Mouse (Mus musculus): Measurements from ENCODE around the gene Entpd1.

Gene Entpd1

DNA sequence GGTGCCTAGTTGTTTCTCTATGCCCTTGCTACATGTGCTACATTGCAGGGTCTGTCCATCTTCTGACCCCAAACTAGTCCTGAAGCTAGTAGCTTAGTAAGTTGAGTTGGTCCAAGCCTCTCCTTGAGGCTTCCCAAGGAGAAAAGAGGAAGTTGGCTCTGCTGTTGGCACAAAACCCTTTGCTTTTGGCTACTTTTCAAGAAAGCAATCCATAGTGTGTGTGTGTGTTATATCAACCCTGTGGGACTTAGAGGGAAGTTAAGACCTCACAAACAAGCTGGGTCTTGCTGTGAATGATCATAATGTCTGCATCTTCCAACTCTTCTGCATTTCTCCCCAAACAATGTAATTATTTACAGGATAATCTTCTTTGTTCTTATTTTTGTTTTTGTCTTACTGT, 16.8 kb downstream of the Entpd1 start:
- DNase-seq (ENCODE audit: low spot score), result no peak

DNA sequence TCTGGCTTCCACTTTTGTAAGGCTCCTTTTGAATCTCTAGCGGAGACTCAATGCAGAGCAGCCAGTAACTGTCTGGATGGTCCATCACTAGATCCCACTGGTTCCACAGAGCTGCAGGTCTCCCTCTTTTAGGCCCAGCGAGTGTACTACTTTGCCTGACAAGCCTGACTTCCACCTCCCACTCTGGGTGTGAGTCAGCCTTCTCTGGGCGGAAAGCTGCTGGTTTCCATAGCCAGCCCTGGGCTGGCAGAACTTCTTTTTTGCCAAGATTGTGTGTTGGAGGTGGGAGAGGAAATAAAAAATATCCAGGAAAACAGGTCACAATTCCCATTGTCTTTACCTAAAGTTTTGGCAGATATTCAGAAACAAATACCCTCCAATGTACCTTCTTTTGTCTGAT, 17.9 kb downstream of the Entpd1 start:
- no peak for DNase-seq (ENCODE audit: low spot score)

DNA sequence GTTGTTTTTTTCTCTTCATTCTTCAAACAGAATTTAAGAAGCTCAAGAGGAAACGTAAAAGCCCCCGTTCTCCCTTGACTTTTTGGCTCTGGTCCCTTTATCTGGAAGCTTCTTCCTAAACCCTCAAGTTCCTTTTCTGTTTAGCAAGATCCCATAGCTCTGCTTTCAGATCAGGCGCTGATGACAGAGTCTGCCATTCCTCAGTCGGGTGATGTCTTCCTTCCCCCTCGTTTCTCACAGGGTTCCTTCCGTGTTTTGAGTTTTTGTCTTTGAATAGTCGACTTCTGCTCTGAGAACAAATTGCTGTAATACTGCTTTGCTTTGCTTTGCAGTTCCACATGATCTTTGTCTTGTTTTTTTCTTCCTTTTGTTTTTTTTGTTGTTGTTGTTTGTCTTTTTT, 18.4 kb downstream of the Entpd1 start:
- no peak for DNase-seq (ENCODE audit: low spot score)

DNA sequence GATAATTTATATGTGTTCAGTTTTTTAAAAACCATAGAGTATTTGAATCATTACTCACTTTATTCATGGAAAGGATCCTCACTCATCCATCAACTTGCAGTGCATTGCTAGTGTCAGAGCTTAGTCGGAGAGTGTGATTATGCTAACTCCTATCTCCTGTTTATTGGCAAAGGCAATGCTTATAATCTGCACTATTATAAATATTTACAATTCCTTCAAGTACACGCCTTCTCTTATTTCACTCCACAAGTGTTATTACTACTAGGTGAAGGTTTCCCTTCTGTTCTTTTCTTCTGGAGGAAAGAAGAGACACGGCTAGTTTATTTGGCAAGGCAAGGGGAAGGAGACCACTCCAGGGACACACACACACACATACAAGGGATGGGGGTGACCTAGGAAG, 20.0 kb downstream of the Entpd1 start:
- DNase-seq (ENCODE audit: low spot score), result no peak

DNA sequence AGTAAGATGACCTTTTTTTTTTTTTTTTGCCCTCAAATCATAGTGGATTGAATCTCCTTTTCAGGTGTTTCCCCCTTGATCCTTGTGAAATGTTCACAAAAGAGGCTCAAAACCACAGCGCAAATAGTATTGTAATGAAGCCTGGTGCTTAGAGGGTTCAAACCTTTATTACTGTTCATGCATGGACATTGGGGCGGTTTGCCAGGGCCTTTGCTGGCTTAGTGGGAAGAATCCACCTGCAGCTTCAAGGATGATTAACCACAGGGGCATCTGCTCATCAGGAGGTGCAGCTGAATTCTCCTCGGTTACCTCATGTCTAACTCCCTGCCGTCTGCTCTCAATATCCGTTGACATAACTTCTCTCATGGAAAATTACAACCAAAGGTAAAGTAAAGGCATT, 20.5 kb downstream of the Entpd1 start:
- DNase-seq (ENCODE audit: low spot score), result no peak

DNA sequence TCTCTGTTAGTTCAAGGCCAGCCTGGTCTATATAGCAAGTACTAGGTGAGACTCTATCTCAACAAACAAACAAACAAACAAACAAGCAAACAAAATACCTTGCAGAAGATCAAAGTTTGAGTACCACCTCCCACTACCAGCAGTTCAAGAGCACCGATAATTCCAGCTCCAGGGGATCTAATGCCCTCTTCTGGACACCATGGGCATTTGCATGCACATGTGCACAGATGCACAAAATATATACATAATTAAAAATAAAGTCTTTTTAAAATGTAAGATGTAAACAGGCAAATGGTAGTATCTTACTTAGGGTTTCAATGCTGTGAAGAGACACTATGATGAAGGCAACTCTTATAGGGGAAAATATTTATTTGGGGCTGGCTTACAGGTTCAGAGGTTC, 21.0 kb downstream of the Entpd1 start:
- DNase-seq (ENCODE audit: low spot score), result no peak

DNA sequence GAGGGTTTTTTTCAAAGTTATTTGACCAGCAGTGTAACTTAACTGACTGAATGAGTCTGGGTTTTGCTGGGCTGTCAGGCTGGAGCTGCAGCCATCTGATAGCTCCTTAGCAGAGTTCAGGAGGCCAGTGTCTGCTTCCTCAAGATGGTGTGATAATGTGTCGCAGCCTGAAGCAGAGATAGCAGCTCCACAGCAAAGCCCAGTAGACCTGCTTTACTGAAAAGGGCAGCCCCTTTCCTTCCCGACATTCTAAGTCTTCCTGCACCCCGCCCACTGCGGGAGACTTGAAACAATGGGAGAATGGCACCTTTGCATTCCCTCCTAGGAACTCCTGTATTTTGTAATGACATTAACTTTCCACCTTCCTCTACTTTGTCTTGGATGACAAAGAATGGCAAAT, 24.9 kb downstream of the Entpd1 start:
- DNase-seq (ENCODE audit: low spot score), result no peak

DNA sequence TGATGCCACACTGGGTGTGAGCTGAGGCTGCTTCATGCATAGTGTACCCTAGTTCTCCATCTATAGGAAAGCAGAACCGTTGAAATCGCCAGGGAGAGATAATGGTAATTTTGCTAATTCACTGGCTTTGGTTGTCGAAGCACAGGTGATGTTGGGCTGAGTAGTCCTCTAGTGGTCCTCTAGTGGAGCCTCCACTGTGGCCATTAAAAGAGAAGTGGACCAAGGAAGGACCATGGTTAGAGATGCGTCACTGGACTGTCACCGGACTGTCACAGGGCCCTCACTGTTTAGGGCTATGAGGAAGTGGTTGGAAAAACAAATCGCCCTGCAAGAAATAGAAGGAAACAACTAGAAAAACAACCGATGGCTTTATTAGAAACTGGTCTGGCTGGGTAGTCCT, 25.4 kb downstream of the Entpd1 start:
- no peak for DNase-seq (ENCODE audit: low spot score)

DNA sequence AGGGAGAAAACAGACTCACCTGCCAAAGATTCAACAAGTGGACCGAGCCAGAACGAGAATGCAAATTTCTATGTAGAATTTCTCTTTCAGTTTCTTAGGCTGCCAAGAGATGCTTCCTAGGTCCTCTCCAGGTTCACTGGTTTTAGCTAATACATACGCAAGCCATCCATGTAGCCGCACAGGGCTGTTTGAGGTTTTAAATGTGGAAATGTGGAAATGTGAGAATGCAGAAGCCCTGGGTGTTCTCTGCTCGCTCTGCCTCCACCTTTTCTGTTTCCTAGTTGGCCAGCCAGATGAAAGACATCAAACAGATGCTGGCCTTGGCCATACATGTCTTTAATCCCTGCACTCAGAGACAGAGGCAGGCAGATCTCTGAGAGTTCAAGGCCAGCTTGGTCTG, 26.4 kb downstream of the Entpd1 start:
- no peak for DNase-seq (ENCODE audit: low spot score)

DNA sequence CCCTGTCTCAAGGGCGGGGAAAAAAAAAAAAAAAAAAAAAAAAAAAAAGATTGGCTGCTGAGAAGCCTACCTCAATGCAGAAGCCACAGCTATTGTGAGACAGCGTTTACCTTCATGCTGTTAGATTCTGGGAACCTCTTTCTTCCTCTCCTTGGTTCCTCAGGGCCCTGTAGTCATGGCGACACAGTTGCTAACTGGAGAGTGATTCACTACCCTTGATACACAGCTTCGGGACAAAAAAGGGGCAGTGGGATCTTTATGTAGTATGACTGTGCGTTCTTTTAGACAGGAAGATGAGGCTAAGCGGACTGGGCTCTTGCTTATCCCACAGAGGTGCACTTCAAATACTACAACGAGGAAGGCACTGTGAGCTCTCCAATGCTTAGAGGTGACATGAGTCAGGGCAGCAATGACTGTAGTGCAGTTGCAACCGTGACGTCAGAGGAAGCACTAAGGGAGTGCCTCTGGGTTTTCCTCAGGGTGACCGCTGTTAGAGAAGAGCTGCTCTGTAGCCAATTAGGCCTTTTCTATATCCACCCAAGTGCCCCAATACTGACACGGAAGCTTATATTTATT, 27.7 kb downstream of the Entpd1 start:
- DNase-seq (ENCODE audit: low spot score), result no peak

DNA sequence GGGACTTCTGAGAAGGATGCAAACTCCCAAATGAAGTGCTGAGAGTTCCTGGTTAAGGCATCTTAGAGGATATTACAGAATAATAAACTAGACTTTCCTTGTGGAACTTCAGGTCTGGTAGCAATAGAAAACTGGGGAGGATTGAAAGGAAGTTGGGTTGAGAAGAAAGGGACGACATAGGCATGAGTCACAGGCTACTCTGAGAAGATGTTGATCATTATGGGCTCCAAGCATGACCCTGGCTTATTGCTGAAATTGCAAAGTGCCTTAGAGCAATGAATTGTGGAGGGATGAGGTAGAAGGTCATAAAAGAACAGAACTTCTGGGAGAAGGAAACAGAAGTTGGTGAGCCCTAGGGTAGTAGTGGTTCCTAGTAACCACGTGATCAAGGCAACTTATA, 28.6 kb downstream of the Entpd1 start:
- no peak for DNase-seq (ENCODE audit: low spot score)

DNA sequence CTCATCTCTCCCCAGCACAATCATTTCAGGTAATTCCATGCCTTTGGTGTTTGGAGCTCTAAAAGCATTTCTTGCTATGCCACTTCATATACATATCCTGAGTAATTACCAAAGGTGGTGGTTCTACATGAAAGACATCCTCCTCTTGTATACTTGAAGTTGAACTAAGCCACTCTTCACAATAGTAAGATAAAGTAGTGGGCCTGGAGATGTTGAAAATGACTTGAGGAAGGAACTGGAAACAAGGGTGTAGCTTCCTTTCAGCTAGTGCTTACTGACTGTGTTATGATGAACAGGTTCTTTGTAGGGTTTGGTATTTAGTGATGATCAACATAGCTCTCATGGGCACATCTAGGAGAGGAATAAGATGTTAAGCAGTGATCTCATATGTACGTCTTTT, 31.7 kb downstream of the Entpd1 start:
- DNase-seq (ENCODE audit: low spot score), result no peak

DNA sequence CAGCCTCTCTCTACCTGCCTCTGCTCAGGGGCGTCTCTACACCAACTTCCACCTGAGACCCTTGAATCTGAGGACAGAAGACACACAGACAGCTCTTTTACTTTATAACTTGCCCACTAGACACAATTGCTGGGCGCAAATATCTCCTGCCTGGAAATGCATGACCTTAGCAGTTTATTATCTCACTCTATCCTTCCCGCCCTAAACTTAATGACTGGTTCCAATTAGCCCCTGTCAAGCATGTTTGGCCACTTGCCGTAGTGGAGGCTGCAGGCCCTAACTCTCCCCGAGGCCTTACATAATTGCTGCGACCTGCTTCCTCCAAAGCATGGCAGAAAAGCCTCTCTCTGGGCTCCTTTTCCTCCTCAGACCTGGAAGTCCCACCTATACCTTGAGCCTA, 34.2 kb downstream of the Entpd1 start:
- no peak for DNase-seq (ENCODE audit: low spot score)

DNA sequence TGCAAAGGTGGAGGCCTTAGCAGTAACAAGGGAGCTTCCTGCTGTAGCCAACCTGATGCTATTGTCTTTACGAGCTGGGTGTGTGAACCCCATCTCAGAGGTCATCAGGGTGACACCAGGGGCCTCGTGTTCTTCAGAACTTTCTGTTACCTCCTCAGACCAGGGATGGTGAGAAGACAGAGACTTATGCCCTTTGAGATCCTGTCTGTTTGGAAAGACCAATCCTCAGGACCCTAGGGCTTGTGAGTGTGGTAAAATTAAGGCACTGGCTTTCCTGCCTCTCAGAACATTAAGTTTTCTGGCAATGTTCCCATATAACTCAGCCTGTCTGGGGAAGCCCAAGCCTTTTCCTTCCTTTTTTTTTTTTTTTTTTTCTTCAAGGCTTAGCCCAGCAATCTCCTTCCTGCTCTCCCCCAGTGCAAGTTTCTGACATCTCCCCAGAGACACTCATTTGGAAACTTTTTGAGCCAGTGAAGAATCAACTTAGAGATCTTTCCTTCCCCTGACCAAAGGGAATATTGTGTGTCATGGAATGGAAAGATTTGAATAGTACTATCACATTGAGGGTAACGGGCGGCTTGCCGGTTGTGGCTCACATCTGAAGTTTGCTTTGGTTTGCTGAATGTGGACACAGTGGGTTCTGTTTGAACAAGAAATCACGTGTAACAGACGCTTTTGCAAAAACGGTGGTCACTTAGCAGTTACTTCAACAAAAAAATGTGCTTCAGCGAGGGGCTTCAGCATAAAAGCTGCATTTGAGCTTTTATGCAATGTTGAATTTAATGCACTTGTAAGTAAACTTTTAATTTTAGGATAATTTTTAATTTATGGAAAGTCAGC, 35.4 kb downstream of the Entpd1 start:
- no peak for DNase-seq (ENCODE audit: low spot score)

DNA sequence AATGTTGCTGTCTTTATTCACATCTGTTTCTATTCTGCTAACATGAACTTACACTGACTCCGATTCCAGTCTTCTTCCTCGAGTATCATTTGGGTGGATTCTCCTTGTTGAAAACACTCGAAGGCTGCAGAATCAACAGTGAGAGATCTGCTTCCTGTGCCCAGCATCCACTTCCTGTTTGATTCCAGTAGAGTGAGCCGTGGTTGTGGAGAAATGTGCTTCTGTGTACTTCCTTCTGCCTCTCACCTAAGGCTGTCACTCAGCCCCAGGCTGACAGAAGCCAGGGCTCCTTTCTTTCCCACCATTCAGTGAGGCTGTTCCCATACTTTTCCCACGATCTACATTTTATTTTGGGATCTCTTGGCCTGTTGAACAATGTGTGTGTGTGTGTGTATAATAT, 37.9 kb downstream of the Entpd1 start:
- no peak for DNase-seq (ENCODE audit: low spot score)

DNA sequence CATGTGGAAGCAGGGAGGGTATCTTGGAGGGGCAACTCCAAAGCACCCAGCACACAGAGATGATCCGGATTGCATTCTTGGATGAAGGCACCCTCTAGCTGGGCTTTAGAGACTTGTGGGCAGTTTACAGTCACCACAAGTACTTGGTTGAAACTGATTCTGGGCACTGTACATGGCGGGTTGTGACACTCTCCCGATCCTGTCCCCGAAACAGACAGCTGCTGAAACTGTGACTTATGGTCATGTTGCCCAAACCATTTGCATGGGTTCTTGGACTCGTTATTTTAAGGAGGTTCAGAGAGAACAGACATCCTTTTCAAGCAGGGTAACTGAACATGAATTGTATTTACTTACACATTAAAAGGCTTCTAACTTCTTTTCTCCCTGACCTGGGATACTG, 44.0 kb downstream of the Entpd1 start:
- no peak for DNase-seq (ENCODE audit: low spot score)

DNA sequence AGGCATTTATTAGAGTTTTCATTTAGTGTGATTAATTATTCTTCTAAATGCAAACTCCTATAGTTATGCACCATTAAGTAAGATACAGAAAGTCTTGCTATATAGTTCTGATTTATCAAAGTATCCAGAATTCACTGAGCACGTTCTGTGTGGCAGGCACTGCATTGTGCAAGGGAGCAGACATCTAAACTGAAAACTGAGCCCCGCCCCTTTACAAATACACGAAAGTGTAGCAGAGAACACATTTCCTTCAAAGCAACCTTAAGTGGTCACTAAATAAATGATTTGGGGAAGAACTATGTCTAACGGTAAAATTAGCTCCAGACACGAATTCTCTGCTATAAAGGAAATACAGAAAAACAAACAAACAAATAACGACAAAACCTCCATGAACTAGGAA, 46.1 kb downstream of the Entpd1 start:
- no peak for DNase-seq (ENCODE audit: low spot score)

DNA sequence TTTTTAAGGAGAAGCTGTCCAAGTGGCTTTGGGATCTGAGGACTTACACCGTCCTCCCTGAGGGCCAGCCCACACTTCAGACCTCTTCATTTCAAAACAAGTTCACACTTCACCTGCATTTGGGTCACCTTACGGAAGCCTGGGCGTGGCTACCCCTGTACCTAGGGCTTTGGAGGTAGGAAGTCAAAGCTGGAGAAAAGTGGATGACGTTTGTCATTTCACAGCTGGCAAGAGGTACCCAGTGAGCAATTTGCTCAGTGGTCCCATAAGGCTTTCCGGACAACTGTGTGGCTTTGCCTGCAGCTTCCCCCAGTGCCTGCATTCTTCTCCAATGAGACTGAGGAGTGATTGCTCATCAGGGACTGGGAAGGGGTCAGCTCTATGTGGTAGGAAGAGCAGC, 46.8 kb downstream of the Entpd1 start:
- no peak for DNase-seq (ENCODE audit: low spot score)

DNA sequence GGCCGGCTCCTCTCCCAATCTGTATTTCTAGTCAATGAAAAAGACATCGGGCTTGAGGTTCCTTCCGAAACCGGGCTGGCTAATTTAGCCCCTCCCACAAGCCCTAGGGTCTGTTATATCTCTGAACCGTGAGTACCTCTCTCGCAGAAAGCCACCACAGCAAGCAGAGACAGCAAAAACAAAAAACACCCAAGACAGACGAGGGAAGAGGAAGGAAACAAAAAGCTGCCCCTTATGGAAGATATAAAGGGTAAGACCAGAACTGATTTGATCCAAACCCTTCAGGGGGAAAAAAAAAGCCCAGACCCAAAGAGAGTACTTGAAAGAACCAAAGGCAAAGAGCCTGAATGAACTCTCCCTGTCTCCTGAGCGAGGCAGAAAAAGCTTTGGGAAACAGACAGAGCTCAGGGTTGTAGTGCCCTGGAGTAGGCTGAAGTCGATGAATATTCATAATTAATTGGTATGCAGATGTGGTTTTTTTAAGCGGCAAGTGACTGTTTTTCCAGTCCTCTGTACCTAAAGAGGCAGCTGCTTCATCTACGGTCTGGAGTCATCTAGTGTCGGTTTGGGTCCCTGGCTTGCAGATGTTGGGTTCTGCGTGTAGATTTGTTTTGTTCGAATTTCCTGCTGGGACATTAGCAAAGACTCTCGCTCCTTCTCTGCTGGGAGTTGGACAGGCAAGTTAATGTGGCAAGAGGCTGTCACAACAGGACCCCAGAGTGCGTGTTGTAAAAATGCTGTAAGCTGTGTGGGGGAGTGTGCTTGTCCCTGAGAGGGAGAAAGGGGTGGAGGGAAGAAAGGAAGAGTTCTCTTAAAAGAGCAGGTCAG, 47.7 kb downstream of the Entpd1 start:
- no peak for DNase-seq (ENCODE audit: low spot score)

DNA sequence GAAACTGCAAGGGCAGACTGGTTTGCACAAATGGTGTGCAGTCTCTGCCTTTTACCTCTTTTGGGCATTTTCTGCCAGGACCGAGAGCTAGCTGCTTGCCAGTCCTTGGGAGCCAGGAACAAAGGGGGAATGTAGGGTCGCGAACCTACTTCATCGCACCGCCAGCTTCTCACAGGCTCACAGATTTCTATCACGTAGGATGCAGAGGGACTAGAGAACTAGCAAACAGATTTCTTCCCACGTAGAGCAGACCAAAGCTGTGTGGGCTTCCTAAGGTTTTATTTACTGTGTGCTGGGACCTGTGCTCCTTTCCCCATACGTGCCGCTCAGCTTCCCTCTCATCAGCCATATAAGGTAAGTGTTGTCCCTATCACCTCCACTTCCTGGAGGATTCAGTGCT, 48.3 kb downstream of the Entpd1 start:
- DNase-seq (ENCODE audit: low spot score), result no peak

DNA sequence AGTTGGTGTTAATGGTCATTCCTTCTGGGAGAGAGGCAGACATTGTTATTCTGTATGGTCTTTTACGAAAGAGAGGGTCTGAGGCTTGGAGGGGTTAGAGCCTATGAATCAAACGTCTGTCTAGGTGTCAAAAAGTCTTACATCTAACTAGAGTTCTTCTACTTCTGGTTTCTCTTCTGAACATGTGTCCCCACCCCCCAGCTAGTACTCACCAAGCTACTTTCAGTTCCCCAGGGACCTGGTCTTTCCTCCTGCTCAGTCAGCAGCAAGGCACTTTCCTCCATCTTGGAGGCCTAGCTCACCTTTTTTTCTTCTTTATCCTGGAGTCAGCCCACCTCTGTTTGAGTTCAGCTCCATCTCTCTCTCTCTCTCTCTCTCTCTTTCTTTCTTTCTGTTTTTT, 48.9 kb downstream of the Entpd1 start:
- no peak for DNase-seq (ENCODE audit: low spot score)

DNA sequence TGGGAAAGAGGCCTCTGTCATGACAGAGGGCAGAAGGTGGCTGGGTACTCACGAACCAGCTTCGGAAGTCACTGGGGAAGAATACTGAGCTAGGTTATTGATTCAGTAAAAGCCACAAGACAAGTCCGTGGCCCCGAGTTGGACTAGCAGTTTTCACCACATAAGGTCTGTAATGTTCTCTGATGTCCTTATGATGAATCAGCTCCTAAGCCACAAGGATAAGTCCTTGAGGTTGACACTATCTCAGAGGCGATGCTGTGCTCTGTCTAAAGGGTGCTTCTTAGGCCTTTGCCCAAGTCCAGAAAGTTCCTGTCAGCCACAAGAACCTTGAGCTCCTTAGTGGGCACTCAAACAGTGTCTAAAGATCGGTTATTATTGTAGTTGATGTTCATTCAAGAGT, 49.7 kb downstream of the Entpd1 start:
- DNase-seq (ENCODE audit: low spot score), result no peak

DNA sequence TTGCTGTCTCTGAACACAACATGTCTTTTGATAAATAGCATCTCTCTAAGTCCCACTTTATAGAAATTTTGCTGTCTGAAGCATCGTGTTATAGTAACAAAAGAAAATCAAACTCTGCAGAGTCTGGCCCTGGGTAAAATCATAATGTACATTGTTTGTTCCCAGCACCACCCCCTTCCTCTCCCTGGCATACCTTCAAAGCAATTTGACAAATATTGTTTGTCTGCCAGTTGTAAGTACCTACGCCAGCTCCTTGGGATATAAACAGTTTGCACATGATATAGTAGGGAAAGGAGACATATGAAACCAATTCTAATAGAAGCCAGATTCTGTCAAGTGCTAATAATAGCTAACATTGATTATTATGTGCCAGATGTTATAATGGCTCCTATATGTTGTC, 50.6 kb downstream of the Entpd1 start:
- DNase-seq (ENCODE audit: low spot score), result no peak
